Mouse (Mus musculus) right cerebral cortex, postnatal 4 days (tissue): ENCODE measurements around the gene Rsg1.

Experiments used
- DNase-seq: peaks from one replicate; pipeline ENCODE4 v3.0.0-alpha.2; 2022

Rsg1 gene

DNA sequence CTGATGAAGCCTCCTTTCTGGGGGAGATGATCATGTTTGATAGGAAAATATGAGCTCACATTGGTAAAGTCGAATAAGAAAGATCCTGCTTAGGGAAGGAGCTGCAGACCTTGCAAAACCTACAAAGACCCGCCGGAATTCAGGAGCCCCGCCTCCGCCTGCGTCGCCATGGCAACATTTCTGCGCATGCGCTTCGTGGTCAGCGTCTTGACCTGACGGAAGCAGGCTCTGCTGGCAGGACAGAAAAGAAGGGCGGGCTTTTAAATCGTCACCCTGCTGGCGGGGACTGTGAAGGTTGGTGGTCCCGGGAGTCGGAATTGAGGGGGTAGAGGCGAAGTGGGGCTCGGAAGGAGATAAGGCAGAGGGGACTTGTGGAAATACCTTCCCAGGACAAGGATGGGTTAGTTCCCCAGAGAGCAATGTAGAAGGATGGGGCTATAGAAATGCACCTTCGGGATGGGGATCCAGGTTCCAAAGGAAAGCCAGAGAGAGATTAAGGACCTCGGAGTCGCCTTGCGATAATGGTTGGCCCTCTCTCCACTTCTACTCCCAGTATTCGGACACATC is at the start of gene Rsg1:
Gene Rsg1 (plus strand): TSS at position 187 of the 567 bp plus-strand sequence.
- peak; percentile 96 for DNase-seq

DNA sequence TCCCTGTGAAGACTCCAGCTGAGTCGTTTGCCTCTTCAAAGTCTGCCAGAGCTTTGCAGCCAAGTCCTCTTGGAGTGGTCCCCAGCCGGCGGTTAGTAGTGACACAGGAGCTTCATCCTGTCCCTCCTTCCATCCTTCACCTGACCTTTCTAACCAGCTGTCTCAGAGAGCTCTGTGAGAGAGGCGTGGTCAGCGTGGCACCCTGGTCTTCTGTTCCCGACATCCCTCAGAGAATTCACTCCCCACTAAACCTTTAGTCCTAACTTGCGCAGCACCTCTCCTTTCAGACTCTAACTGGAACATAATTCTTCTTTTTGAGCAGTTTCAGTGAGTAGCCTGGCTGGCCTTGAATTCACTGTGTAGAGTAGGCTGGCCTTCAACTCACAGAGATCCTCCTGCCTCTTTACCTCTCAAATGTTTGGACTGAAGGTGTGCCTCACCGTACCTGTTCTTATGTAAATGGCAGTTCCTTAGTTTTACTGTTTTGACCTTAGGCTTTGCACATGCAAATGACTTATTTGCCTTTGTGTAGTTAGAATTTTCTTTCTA is 47.9 kb upstream of the Rsg1 start:
- DNase-seq: no peak

DNA sequence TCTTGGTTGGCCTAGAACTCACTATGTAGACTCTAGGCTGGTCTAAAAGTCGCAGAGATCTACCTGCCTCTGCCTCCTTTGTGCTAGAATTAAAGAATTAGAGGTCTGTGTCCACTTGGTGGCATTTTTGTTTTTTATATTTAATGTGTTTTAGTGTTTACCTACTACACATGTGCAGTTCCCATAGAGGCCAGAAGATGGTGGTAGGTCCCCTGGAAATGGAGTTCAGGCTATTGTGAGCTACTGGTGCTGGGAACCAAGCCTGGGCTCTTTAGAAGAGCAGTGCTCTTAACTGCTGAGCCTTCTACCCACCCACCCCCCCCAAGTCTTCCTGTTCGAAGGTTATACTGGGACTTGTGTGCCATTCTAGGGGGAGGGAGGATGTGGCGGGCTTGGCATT is 46.6 kb upstream of the Rsg1 start:
- no peak for DNase-seq

DNA sequence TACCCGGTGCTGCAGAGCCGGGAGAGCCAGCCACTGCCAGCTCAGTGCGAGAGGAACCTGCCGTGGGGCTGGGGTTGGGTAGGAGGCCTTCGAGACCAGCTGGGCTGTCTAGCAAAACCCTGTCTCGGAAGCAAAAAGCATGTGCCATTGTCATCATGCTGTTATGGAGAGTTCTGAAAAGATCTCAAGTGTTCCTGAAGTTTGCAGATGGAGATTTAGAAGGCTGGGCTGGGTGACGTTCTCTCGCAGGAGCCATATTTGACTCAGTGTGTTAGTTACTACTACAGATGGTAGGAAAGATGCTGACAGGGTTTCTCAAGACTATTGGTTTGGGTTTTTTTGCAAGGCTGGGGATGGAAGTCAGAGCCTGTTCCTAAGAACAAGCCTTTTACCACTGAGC is 41.6 kb upstream of the Rsg1 start:
- no peak for DNase-seq

DNA sequence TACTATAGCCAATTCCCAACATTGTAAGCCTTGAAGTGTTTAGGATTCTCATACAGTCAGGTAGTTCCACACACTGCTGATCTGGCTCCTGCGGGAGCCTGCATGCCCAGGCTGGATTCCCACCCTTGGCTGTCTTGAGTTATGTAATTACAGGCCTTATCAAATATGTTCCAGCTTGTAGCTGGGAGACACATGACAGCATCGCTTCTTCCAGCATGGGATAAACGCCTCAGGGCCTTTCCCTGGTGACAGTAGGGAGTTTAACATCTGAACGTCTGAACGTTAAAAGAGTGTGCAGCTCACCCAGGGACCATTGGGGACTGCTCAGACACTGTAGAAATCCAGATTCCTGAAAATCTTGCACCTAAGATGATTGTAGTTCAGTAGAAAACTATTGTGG is 38.0 kb upstream of the Rsg1 start:
- DNase-seq: no peak

DNA sequence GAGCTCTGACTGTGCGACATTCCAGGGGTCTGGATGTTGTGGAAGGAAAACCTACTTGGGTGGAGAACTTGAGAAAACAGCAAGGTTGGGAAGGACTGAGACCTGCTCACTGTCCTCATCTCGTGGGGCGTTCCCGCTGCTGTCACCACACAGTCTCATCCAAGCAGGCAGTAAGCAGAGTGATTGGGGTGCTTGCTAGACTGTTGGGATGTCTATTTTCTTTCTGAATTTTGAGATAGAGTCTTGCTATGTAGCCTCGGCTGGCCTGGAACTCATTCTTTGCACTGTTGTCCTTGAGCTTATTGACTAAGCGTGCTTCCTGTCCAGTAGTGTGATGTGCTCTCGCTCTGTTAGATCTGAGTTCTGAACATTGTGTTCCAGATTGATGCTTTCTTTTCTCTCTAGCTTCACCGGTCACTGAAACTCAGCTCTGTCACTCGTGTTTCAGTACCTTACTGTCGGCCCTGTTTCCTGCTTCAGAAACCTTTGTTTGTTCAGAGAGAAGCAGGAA is 37.4 kb upstream of the Rsg1 start:
- no peak for DNase-seq

DNA sequence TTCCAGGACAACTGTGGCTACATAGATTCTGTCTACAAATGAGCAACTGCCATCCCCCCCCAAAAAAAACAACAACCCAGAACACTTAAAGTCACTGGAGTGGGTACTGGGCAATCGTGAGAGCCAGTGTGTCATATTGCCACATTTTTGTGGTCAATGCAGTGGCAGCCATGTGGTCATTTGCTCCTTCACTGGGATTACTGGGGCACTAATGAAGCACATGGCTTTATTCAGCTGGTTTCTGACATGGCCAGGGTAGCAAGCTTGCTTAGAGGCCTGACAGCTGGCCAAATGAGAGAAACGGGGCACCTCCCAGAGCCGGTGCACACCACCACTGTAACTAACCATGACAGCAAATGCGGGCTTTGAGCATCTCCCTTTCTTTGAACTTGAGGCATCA is 35.3 kb upstream of the Rsg1 start:
- no peak for DNase-seq

DNA sequence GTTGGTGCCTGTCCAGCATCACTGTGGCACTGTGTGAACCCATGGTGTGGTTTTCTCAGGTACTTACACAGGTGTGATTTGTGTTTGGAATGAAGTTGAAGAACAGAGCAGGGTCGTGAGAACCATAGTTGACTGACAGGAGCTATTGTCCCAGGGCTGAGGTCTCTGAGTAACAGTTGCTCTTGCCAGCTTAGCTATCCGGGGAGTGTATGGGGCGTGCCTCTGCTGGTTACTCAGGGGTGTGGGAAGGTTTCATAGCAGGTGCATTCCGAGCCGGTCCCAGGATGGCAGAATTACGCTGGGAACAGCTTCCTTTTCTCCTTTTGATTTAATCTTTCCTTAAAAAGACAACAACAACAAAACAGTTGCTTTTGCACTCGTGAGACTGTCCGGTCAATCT is 32.9 kb upstream of the Rsg1 start:
- no peak for DNase-seq

DNA sequence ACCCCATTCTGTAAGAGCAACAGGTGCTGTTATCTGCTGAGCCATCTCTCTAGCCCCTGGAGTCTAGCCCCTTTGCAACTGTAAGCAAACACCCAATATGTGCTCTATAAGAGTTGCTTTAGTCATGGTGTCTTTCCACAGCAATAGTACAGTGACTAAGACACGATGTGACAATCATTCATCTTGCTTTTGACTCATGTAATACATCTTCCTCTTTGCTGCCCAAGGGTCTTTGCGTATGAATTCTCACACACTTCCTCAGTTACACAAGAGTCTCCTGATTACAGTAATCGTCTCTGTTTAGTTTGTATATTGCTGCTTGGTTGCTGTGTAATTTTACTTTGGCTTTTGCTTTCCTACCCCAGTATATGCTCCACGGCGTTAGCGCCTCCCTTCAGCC is 31.8 kb upstream of the Rsg1 start:
- DNase-seq: no peak

DNA sequence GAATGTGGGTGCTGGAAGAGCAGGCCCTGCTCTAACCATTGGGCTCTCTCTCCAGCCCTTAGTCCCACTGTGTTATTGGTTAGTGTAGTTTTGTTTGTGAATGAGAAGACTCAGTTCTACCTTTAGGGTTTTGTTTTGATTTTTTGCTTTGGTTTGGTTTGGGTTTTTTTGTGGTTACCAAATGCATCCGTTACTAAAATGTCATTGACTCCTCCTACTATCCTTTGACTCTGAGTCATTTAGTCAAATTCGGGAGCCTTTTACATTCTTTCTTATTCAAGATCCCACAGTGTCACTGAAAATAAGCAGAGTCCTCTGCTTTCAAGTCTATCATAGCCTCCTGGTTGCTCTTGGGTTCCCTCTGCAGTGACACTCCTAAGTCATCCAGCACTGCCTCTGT is 29.8 kb upstream of the Rsg1 start:
- DNase-seq: no peak

DNA sequence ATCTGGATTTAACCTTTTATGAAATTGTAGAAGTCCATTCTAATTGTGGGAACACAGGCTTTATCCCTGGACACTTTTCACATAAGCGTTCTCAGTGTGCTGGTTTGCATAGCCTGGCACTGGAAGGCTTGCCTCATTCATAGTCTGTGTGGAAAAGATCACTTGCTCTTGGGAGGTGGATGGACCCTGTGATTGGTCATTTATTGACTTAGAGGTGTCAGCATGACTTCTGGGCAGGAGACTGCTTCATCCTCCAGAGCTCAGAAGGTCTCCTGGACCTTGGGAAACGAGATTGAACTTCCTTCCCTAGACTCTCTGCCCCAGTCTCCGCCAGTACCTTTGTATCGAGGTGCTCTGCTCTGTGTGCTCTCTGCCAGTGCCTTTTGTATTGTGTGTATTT is 29.3 kb upstream of the Rsg1 start:
- no peak for DNase-seq

DNA sequence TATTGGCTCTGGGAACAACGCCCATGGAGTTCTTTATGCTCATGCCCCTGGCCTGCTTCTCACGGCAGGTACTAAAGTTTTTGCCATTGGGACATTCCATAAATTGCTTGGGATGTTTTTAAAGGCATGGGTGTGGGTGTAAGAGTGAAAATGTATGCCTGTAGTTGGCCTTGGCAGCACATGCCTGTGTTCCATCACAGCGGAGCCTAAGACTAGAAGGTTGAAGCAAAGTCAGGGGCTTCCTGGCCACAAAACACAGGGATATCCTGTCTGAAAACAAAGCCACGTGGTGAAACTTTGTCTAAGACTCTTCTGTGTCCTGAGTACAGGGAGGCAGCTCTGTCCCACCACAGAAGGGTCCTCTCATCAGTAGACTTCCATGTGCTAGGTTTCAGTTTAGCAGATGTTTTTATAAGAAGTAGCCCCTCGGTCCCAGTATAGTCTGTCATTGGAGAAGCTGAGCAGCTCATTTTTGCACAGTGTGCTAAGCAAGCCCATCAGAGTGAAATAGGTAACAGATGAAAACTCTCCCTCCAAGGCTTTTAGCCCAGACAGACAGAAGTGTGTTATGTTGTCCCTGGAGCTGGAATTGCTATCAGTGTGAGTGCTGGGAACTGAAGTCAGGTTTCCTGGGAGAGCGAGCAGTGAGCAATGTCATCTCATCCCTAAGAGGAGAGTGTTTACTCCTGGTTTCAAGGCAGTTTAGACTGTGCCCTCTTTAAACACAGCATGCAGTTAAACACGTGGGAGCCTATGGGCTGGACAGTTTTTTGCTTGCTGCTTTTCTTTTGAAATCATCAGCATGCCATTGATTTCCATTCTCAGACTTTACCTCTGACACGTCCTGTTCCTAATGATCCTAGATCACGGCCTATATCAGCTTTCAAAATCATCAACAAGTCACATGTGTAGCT is 26.6 kb upstream of the Rsg1 start:
- DNase-seq: no peak

DNA sequence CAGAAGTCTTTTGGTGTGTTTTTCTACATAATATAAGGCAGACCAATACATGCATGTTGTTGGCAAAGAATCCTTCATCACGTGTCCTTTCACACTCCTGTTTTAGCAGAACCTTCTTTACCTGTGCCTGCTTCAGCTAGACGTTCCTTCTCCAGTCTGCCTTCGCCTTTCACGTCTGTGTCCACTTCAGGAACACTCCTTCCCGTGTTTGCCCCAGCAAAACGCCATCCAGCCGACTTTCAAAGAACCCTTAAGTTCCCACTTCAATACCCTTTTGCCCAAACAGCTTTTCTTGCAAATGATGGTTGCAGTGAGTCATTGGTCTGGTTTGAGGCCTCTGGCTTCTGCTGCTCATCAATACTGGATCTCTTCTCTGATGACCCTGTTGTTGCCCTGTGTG is 22.5 kb upstream of the Rsg1 start:
- DNase-seq: no peak

DNA sequence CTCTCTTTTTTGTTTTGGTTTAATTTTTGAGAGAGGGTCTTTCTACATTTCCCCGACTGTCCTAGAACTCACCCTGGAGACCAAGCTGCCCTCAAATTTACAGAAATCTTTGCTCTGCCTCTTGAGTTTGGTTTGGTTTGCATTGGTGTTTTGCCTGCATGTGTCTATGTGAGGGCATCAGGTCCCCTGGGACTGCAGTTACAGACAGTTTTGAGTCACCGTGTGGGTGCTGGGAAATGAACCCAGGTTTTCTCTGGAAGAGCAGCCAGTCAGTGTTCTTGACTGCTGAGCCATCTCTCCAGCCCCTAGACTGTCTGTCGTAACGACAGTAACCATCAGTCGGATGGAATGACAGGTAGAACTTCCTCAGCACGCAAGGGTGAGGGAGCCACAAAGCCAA is 19.2 kb upstream of the Rsg1 start:
- DNase-seq: no peak

DNA sequence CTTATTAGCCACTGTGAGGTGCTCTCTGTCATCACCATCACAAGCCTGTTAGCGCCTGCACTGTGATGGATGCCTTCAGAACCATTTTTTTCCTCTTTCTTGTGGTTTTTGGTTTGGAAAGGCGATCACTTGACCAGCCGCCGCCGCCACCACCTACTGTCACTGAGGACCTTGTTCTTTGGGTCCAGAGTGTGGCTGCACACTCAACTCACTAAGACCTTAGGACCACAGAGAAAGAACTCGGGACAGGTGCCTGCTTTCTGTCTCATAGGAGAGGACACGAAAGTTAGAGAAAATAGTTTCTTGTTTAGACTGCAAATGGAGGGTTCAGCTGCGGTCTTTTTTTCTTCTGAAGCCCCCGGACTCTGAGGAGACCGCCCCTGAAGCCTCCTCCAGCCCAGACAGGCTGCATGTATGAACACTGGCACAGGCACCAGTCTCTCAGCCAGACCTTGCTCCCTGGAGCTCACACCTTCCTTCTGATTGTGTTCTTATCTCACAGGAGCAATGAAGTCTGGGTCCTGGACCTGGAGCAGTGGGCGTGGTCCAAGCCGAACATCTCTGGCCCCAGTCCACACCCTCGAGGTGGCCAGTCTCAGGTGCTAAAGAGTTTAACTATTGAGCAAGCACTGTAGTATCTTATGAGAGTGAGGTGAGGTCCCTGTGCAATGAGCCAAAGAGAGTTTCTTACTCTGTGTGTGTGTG is 16.6 kb upstream of the Rsg1 start:
- DNase-seq: no peak

DNA sequence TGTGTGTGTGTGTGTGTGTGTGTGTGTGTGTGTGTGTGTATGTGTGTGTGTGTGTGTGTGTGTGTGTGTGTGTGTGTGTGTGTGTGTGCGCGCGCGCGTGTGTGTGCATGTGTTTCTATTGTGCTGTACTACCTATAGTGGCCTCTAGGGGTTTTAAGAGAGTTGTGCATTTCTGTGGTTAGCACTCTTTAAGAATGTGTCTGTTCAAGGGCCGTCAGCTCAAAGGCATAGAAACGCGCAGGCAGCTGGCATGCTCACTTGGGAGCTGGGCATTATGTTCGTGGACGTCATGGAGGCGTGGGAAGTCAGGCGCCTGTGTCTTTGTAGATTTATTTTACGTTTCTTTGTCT is 16.1 kb upstream of the Rsg1 start:
- DNase-seq: no peak

DNA sequence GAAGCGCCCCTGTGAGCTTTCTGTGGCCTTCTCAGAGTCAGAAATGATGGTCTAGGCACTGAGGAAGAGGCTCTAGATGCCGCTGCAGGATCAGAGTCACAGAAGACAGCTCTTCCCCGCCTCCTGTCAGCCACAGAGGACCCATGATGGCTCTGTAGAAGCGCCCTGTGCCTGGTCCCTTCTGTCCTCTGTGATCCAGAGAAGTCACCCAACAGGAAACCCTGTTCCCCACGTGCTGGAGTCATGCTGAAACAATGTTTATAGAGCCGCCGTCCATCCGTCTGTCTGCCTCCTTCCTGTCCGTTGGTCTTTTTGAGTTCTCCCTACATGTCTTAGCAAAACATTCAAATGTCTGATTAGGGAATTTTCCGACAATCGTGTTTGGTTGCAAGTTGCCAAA is 12.8 kb upstream of the Rsg1 start:
- DNase-seq: no peak

DNA sequence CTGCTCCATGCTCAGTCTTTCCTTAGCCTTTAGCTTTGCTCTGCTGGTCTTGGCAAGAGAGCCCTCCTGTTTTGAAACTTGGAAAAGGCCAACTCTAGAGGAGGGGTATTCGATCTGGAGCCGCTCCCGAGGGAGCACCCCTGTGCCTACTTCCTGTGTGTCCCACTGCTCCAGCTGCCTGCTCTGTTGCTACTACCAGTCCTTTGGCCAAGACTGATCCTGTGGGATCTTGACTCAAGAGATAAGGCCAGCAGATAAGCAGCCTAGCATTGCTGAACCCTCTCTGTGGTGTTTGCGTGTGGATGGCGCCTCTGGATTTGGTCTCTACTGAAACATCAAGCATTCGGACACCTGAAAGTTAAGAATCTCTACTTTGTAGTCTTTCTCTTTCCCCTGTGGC is 11.6 kb upstream of the Rsg1 start:
- no peak for DNase-seq

DNA sequence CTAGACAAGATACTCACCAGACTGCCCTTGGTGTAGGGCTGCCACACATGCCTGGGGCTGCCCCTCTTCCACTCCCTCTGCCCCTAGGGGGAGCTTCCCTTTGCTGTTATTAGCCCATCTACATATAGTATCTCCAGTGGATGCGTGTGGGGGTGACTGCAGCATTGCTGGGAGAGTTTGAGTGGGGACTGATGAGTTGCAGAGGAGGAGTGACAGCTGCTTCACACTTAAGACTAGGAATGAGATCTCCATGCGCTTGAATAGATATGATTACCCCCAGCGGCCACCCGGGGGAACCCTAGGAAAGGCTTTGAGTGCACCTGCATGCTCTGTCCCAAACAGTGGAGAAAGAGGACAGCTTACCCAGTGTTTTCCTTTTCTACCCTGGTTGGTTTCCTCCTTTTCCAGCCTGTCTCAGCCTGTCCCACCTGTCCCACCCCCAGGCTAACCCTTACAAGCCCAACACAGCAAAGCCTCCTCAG is 9.1 kb upstream of the Rsg1 start:
- DNase-seq: peak; percentile 50

DNA sequence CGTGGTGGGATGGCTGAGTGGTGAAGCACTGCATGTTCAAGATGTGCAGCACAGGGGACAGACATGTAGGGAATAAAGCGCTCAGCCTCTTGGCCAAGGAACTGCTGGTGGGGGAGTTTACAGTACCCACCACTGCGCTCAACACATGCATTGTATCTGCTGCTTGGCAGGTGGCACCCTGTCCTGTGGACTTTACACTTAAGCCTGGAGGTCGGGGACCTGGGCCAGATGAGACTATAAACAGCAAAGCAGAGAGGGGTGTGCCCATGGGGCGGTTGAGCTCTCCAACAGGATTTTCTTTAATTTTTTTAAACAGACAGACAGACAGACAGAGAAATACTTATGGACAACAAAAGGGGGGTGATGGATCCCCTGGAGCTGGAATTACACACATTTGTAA is 6.7 kb upstream of the Rsg1 start:
- no peak for DNase-seq

DNA sequence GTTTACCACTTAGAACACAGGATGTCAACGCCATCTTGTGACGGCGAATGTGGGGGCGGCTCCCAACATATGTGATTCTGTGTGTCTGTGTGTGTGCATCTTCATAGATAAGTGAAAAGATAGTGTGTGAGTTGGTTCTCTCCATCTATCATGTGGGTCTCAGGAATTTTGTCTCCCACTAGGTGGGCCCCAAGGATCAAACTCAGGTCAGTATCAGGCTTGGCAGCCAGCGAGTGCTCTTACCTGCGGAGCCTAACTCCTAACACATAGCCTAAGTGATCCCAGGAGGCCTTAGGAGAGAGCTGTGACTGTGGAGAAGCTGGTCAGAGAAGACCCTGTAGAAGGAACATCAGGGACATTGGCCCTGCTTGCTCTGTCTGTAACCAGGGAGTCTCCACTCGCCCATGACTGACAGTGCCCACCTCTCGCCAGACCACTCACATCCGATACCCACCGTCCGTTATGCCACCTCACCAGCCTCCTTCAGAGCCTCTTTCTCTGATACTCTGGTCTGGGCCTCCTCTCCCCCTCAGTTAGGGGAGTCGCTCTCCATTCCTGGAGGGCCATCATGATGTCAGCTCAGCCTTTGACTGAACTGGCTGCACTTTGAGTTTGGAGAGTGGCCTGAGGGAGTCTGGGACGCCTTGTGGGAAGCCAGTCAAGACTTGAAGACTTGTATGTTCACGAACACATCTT is 3.1 kb upstream of the Rsg1 start:
- DNase-seq: no peak

DNA sequence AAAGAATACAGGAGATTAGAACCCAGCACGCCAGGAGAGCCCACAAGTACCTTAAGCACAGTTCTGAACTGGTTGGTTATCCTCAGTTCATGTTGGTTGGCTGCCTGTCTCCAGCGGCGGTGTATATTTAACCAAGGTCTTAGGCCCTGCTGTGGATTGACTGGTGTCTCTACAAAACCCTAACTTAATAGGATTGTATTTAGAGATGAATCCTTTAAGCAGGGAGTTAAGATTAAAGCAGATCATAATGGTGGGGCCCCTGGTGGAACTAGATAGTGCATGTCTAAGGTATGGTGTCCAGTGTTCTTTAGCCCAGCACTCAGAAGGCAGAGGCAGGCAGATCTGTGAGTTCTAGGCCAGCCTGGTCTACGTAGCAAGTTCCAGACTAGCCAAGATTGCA is 2.1 kb upstream of the Rsg1 start:
- no peak for DNase-seq

DNA sequence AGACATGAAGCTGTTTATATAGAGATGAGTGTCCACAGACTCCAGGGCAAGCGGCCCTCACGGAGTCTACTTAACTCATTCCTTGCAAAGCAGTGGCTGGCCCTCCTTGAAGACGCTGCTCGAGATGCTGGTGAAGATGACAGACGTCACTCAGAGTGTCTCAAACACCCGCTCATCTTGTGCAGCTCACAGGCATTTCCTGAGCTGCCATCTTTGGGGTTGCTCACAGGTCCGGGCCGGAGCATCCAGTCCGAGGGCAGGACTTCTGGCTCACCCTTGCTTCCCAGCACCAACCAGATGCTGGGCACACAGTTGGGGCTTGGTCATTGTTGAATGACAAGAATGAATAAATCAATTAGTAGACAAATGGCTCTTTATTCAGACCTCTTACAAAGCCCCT is 864 bp upstream of the Rsg1 start:
- no peak for DNase-seq
